Mouse (Mus musculus) kidney, postnatal 25 days (tissue): ENCODE measurements around the gene Creg1.
A peak's percentile ranks its signal among the peaks of the same experiment; 100 is the strongest.

Source experiments
- DNase-seq, 2 experiments: peaks; one replicate each; pipeline ENCODE4 v3.0.0; 2021; ENCODE audit warnings: mixed read lengths in 2 of 2

The Creg1 gene

DNA sequence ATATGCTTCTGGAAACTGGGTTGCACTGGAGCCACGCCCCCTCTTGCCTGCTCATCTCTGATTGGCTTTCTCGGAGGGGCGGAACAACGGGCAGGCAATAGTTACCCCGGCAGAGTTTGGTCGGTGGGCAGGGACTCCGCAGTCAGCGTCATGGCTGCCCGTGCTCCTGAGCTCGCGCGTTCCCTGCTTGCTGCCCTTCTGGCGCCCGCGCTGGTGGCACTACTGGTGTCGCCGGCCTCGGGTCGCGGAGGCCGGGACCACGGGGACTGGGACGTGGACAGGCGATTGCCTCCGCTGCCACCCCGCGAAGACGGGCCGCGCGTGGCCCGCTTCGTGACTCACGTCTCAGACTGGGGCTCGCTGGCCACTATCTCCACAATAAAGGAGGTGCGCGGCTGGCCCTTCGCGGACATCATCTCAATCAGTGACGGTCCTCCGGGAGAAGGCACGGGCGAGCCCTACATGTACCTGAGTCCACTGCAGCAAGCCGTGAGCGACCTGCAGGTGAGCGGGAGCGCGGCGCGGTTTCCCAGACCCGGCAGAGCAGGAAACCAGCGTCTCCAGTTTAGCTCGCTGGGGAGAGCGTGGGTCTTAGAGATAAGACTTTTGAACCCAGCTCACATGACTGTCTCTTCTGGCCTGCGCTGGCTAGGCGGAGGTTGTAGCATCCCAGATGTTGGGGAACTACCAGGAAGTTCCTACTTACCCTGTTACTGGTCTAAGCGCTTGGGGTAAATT lies at the start of gene Creg1:
Gene Creg1 (plus strand): TSS at position 112 of the 738 bp plus-strand sequence.
- peak; percentile 97 to 98 for DNase-seq

DNA sequence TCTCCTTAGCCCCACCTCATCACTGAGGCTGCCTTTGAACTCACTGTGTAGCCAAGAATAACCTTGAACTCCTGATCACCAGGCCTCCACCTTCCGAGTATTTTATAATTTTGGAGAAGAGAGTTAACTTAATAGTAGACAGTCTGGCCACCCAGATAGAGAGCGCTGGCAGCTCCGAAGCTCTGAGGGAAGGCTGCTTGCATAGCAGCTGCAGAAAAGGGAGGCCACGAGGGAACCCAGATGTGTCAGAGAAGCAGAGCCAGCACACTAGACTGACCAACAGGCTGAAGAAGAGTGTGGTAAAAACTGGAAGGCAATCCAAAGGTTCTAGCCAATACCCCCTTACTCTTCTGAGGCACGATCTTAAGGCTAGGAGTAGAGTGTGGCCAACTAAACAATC lies 49.7 kb upstream of the Creg1 start:
- DNase-seq = no peak

DNA sequence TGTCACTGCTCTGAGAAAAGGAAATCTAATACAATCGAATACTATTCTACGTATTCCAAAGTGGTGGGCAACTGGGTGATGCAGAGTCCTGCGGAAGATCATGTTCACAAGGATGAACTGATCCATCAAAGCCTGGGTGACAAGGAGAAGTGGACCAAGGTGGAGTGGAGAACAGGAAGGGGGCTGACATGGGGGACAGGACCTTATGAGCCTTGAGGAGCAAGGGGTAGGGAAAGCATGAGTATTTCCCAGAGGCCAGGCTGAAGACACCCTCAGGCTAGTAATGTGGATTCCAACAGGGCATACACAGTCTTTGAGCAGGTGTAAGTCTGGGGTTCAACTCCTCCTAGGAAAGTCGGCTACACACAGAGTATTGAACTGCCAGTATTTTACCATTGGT lies 47.1 kb upstream of the Creg1 start:
- no peak for DNase-seq

GRCm38 (mm10) chr1:165717711-165718542 lies 45.6 kb upstream of the Creg1 start:
- DNase-seq = peak; percentile 62 to 89

- no peak for DNase-seq
These were observed 44.9 kb upstream of the Creg1 start for GRCm38 (mm10) chr1:165718543-165719105.

GRCm38 (mm10) chr1:165722531-165723123 lies 40.9 kb upstream of the Creg1 start:
- no peak for DNase-seq

GRCm38 (mm10) chr1:165724219-165725033 lies 39.1 kb upstream of the Creg1 start:
- peak in 1 of 2 experiments; percentile 72 for DNase-seq

GRCm38 (mm10) chr1:165725039-165725644 lies 38.4 kb upstream of the Creg1 start:
- DNase-seq = no peak

DNA sequence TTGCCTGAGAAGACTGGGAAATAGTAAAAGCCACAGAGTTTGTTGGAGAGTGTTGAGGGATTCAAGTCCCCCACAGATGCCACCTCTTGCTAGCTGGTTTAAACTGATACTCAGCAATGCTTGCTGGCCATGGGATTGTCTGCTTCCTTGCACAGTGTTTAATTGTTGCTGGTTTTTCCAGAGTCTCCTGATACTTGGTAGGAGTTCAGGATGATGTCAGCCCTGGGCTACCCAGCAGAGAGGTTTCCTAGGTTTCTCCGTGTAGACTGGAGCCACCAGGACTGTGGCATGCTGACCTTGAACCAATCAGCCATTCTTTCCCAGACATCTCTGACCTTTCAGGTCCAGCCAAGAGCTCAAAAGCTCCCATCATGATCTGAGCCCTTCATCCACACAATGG lies 36.6 kb upstream of the Creg1 start:
- DNase-seq = no peak

- no peak for DNase-seq
These were observed 35.4 kb upstream of the Creg1 start for GRCm38 (mm10) chr1:165728057-165728639.

GRCm38 (mm10) chr1:165730129-165730528 lies 33.4 kb upstream of the Creg1 start:
- DNase-seq = no peak

DNA sequence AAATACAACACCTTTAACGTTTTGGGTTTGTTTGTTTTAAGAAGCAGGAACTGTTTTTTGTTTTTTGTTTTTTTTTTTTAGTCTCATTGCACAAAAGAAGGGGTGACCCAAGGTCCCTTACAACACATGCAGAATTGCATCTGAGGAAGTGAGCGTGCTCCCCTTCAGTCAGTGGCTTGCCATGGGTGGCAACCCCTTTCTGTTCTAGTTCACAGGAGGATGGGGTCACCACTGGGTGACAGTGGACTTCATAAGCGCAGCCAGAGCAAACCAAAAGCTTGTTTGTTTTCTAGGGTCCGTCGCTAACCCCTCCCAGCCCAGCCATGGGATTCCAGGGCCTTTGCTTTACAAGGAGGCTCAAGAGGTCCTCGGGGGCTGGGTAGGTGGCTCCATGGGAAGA lies 32.0 kb upstream of the Creg1 start:
- DNase-seq = no peak

DNA sequence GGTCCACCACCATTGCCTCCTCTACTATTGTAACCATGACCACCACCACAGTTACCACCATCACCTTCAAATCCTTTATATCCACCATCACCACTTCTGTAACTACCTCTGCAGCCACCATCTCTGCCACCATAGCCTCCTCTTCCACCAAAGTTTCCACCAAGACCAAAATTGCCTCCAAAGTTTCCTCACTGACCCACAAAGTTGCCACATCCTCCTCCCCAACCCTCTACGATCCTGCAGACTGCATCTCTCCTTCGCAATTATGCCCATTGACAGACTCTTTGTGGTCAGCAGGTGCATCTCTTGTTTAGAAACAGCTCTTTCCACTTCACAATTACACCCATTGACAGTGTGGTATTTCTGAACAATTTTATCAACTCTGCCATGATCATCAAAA lies 28.7 kb upstream of the Creg1 start:
- no peak for DNase-seq

DNA sequence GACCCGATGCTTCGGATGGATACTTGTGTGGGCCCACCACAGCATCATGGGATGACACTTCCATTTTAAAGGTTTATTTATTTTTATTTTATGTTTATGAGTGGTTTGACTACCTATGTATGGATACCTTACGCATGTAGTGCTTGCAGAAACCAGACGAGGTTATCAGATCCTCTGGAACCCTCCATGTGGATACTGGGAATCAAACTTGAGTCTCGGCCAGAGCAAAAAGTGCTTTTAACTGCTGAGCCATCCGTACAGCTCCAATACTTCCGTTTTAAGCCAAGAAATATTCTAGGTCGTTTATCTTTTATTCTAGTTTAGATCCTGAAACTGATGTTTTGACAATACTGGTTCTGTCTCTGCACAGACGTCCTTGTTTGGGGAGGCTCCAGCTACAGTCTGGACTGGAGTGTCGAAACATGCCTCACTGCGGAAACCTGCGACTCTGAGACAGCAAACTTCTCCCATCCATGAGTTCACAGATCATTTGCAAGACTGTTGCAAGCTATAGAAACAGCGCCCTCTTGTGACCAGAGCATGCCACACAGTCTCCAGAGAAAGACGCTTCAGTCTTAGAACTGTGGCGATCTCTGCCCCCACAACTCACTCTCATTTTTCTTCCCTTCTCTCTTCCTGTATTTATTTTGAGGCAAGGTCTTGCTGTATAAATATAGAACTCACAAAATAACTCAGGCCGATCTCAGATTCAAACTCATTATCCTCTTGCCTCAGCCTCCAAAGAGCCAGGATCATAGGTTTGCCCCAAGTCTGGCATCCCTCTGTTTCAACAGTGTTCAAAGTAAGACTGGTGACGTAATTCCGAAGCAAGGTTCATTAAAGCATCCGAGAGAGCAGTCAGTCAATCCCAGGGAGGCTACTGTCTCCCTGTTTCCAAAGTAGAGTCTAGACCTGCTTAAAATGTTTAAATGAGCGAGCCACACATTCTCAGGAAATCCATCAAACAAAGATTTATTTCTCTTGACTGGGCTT lies 27.4 kb upstream of the Creg1 start:
- peak; percentile 89 to 96 for DNase-seq

GRCm38 (mm10) chr1:165737451-165737850 lies 26.1 kb upstream of the Creg1 start:
- no peak for DNase-seq

DNA sequence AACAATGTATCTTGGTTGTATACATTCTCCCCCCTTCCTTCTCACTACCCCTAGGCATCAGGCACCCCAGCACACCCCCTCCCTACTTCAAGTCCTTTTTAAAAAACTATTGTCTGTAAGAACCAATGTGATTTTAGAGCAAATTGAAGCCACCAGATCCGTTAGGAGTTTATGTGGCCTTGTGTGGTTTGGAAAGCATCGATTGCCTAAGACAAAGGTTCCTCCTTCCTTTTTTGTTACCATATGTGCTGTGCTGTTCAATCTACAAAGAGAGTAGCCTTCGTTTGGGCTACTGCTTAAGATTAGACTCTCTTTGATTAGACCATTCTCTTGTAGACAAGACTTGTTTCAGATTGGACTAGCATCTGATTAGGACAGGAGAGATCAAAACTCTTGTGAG lies 25.7 kb upstream of the Creg1 start:
- no peak for DNase-seq

GRCm38 (mm10) chr1:165738985-165739384 lies 24.6 kb upstream of the Creg1 start:
- DNase-seq = no peak

DNA sequence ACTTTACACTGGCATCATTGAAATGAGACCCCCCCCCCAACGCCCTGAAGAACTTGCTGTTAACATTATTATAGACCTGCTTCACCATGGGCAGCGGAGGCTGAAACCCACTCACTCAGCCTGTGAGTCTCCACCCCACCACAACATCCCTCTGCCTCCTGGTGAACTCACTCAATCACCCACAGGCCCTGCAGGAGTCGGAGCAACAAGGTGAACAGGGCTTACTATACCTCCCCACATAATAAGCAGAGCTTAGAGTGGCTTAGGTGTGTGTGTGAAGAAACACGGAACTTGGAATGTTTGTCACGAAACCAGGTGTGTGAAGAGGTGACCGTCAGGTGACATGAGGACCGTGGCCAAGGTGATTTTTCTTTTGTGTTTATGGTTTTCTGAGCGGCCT lies 21.6 kb upstream of the Creg1 start:
- DNase-seq = no peak

GRCm38 (mm10) chr1:165748053-165748452 lies 15.5 kb upstream of the Creg1 start:
- no peak for DNase-seq

DNA sequence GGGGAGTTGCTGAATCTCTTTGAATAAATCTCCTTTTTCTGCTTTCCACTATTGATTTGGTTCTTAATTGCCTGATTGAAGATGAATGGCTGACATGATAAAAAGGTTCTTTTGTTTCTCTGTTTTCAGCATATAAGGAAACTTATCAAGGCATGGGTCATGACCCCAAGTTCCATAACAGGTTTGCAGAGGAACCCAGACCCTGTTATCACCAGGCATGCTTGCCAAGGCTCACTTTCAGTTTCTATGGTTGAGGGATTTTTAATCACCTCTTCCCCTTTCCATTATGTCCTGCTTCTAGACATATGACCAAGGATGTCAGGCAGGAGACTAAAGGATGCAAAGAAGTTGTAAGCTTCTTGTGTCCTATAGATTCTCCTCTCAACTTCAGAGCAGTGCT lies 12.4 kb upstream of the Creg1 start:
- DNase-seq = no peak
